Comparison of ENCODE assay signal across 16 mouse cellular contexts in the genomic region with DNA sequence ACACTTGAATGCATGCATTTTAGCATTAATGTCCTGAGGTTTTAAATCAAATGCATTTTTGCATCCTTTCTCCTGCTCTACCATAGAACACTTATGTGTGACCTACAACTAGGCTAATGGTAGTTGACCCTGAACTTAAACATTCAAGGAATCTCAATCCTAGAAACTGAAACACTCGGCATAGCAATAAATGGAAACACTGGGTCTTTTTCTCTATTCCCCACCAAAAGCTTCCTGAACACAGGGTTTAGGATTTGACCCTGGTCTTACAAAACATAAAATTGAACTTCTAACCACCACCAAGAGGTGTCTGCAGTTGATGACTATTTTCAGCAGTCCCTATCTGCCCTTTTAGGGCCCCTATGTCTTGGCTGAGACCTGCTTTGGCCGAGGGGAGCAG.
"Had no signal": no experiment of that assay in that cellular context is flagged by ENCODE, and none has a peak within 500 bp of the region (broad histone marks: within the 10 kb centered on the region; RNA-seq: fewer than 3 reads in every experiment).

No protein-coding gene starts in this region.

- H3K9ac ChIP-seq: neural tube, embryonic 13.5 days; neural tube, embryonic 15.5 days; stomach, embryonic 15.5 days had no signal

- H3K27me3 ChIP-seq: neural tube, embryonic 13.5 days; neural tube, embryonic 15.5 days; stomach, embryonic 15.5 days had no signal

- DNase-seq: retina, postnatal 1 day; right cerebral cortex, adult 18-20 months; right cerebral cortex, postnatal 14 days; right cerebral cortex, postnatal 25 days; right cerebral cortex, postnatal 4 days; spleen, adult 18-20 months; thymus, adult 18-20 months; thymus, adult 2 months; thymus, postnatal 14 days; thymus, postnatal 25 days; thymus, postnatal 36 days; thymus, postnatal 4 days had no signal

- H3K4me2 ChIP-seq: neural tube, embryonic 13.5 days; neural tube, embryonic 15.5 days; stomach, embryonic 15.5 days had no signal

- H3K4me3 ChIP-seq: neural tube, embryonic 13.5 days; neural tube, embryonic 15.5 days; stomach, embryonic 15.5 days had no signal

- H3K27ac ChIP-seq: neural tube, embryonic 13.5 days; neural tube, embryonic 15.5 days; stomach, embryonic 15.5 days; stomach, postnatal 0 days had no signal

- H3K4me1 ChIP-seq: neural tube, embryonic 13.5 days; neural tube, embryonic 15.5 days; stomach, embryonic 15.5 days had no signal

- H3K9me3 ChIP-seq: neural tube, embryonic 13.5 days; neural tube, embryonic 15.5 days; stomach, embryonic 15.5 days had no signal
